Mouse (Mus musculus) adrenal gland, postnatal 25 days (tissue): ENCODE measurements around the gene C1rl. TPM values are rescaled to one million over a fixed set of nuclear protein-coding genes. Genes with fewer than 3 reads are reported as not detected.
"Not testable (repeated sequence)": the region's sequence is repeated elsewhere in the genome, so short reads cannot be mapped to it uniquely, and the experiment has no call there.

Source experiments
- DNase-seq: peaks from one replicate; pipeline ENCODE4 v3.0.0; 2021; ENCODE audit warnings: mixed read lengths
- long read RNA-seq: library from polyadenylated mRNA; stranded (forward); transcript quantifications from one replicate; pipeline ENCODE4 v2.0.0, GENCODE M21; 2021
- total RNA-seq: library from RNA; stranded (reverse); gene quantifications from 2 replicates; pipeline ENCODE4 v1.2.3, GENCODE M21; 2021

Gene C1rl
- total RNA-seq: 13.8 and 17.3 TPM in 2 replicates
- long read RNA-seq, transcript C1rl-201 (6 exons, 3,010 nt): major isoform, 86 of 130 reads
- long read RNA-seq, partial matches to known transcripts: 16 of 130 reads
- long read RNA-seq, other reads (novel, unspliced or antisense): 28 of 130 reads

DNA sequence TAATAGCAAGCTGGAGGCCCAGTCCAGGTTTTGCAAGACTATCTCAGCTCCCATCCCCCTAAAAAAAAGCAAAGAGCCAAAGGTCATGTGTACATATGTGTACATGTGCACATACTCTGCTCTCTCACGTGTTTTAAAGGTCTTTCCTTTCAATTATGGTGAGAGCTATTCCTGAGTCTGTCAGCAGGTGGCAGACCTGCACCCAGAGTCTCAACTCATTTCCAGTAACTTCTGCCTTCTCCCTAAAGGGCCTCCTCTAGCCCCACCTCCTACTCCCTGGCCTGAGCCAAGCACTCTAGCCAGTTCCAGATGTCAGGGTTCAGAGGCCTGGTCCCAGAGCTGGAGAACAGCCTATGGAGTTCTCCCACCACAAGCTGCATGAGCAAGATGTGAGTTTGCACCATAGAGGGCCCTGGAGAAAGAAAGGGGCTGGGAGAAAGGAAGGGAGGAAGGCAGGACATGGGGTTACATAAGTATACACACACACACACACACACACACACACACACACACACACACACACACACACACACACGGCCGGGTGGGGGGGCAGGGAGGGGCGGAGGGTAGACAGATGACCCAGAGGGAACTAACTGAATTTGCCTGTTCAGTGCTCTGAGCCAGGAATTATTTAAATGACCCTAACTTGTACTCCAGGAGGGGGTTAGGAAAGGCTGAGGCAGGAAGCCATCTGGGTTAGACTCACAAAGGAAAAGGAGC lies at the start of gene C1rl:
TSS of gene C1rl (plus strand) at position 272 of the 720 bp plus-strand sequence.
- peak; percentile 76 for DNase-seq

DNA sequence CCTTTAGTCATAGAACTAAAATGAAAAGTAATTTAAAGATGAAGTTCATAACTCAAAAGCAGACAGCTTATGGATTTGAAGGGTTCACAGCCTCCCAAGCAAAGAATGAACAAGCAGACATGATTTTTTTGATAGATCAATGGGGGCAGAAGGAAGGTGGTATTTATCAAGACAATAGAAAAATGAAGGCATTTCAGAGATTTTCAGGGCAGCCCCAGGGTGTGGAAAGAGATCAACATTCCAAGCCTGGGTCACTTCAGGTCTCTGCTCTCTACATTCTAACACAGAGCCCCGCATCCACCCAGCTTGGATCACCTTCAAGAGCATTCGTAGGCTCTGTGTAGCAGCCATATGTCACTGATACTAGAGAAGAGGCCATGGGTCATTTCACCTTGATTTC lies 49.6 kb upstream of the C1rl start:
- DNase-seq: no peak

DNA sequence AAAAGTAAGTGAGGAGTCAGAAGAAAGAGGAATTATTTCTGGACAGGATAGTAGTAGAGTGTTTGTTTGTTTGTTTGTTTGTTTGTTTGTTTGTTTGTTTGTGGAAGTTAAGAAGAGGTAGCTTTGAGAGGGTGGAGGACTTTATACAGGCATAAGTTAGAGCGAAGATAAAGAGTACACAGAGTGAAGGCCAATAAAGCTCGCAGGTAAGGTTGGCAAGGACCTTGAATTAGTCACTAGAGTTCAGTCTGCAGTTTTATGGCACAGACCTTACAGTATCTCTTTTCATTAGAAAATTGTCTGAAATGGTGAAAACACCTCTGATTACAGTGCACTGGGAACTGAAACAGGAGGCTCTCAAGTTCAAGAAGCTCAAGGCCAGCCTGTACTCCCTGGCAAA lies 46.9 kb upstream of the C1rl start:
- DNase-seq: no peak

DNA sequence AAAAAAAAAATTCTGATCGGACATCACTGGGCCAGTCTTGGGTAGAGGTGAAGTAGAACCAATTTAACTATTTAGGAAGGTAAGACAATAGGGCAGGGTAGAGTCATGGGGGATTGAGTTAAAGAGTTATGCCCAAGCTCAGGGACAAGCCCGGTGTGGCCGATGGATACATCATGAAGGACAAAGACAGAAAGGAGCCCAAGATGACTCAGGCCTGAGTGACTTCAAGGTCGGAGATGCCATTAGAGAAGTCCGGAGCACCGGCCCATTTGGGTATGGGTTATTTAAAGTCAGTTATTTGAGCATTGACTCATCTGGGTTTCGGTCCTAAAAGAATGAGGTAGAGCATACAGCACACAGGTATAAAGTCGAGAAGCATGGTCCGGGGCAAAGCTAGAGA lies 46.5 kb upstream of the C1rl start:
- DNase-seq: no peak

DNA sequence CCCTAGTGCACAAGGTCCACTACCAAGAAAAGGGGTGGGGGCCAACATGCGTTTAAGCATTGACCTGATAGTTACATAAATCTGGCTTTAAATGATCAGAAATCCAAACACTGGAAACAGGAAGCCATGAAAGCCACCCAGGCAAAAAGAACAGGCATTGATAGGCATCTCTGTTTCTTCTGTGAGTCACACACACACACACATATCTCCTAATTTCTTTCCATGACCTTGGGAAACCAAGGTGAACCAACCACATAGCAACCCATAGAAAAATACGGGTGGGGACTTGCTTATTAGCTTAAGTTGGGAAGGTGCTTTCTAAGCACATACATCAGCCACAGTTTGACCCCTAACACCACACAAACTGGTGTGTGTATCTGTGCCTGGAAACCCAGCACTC lies 45.6 kb upstream of the C1rl start:
- DNase-seq: no peak

DNA sequence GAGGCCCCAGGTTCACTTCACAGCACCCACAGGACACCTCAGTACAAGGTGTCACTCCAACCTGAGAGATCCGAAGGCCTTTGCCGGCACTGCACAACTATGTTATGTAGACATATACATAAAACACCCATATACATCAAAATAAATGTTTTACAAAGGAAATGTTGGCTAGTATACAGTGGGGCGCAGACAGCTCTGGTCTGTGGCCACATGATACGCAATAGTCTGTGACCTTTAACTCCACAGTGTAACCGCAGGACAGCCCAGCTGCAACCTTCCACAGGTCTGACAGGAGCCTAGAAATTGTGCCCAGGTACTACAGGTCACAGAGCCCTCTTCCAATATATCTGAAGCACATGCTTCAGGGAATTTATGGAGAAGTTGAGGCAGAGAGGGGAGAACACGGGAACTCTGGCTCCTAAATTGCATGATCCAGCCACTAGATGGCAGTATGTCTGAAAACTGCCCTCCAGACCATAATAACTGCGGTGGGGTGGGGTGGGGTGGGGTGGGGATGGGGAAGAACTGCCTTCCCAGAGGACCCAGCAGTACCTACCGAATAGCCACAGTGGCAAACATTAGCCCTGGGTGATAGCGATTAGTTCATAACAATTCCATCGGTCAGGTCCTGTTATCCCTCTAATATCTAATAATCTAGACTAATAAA lies 44.6 kb upstream of the C1rl start:
- no peak for DNase-seq

DNA sequence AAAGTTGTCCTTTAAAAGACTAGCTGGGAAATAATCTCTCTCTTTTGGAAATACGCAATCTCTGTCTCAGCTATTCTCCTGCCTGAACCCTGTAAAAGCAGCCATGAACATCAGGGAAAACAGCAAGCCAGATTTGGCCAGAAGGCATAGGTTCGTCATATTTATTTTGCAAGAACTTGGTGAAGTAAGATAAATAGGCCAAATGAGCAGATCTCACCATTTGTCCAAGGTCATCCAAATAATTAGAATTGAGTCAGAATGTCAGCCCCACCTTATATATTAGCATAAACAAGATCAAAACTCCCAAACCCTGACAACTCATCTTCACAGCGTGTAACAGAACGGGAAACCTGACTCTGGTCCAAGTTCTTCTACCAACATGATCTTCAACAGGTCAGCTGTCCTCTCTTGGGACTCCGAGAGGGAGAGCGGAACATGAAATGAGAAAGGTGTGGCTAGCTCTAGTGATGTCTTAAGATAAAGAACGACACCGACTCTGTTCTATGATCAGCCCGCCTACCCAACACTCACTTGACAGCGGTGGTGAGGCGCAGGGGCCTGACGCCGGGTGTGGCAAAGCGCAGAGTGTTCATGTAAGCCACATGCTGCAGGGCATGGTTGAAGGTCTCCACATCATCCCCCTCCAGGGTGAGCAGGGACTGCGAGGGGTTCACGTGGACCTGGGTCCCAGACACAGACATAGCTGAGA lies 43.8 kb upstream of the C1rl start:
- DNase-seq: no peak

DNA sequence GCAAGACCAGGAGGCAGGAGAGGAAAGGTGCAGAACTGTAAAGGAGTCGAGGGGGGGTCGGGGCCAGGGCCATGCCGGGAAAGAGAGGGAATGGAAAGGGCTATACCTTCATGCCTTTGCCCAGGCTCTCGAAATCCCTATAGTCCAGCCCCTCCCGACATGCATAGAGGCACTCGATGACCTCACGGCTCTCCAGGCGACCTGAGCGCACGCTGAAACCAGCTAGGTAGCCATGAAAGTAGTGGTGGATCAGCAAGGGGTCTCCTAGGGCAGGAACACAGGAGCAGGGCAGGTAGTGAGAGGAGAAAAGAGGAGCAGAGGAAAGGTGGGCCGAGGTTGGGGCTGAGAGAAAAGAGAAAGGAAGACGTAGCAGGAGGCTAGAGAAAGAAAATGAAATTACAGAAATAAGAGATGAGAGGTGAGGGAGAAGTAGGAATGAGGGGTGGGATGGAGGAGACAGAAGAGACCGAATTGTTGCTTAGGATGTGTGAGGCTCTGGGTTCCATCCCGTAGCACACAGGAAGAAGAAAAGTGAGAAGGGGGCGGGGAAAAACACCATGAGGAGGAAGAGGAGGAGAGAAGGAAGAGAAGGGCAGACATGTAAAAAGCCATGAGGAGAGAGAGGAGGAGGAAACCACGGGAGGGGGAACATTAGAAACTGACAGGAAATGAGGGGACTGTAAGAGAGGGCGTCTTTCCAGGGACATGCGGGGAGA lies 43.1 kb upstream of the C1rl start:
- no peak for DNase-seq

DNA sequence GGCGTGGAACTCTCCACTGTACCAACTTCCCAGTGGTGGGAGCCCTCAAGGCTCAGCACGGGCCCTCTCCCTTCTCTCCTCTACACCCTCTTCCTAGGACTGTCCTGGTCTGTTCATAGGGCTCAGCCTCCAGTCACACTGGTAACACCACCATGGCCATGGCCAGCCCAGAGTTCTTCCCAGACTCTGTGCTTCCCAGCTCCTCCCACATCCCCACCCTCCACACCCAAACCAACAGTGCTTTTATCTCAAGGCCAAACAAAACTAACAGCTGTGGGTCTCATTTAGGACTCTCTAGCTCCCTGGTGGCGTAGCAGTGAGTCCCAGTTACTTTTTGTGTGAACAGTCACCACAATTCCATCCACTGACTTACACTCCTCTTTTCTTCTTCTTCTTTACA lies 40.9 kb upstream of the C1rl start:
- DNase-seq: no peak

DNA sequence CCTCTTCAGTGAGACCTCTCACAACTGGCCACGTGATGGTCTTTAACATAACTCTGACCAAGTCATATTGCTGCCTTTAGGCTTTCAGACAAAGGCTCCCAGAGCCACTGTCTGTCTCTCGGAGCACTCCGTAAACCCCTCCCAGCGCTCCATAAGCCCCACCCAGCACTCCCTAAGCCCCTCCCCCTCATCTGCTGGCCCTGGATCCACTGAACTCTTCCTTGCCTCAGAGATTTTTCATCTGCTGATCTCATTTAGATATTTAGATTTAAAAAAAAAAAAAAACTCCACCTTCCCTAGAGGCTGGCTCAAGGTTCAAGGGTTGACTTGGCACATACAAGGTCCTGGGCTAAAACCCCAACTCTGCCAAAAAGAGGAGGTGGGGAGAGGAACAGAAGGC lies 39.2 kb upstream of the C1rl start:
- DNase-seq: no peak

DNA sequence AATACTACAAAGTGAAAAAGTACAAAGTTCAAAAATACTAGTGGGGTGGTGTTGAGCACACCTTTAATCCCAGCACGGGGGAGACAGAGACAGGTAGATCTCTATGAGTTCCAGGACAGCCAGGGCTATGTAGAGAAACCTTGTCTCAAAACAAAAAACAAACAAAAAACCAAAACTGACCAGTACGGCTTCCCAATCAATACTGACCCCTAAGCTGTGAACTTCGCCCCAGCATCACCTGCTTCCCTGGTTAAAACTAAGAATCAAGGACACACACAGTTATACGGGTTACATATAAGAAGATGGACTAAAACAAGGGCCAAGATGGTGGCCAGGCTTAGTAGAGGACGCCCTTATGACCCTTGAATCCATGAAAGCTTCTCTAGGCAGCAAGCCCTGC lies 36.7 kb upstream of the C1rl start:
- no peak for DNase-seq

DNA sequence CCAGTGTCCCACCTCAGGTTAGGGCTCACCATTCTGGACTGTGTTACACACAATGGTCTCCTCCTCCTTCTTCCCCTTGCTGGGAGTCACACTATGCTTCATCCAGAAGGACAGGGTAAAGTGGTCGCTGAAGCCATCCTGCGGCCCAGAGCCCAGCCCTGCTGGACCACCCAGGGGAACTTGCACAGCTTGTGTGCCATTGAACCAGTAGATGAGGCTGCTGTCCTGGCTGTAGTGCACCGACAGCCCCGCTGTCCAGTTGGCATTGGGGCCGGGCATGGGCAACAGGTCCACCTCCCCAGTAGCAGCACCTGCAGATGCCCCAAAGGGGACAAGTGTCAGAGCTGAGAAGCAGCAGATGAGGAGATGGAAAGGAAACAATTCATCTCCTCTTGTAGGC lies 35.1 kb upstream of the C1rl start:
- no peak for DNase-seq

DNA sequence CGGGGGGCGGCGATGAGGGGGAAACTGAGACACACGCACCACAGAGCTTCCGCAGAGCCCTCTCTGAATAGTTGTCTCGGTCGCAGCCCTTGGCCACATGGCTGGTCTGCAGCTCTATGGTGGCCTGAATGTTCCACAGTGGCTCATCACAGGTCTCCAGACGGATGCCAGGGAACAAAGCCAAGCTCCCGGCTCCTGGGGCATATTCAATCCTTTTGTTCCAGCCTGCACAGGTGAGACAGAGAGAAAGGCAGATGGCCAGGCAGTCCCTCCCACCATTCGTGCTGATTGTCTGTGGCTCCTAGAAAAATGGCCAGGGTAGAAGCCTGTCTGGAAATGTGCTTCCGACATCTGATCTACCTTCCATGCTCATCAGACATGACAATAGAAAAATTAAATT lies 34.4 kb upstream of the C1rl start:
- no peak for DNase-seq

DNA sequence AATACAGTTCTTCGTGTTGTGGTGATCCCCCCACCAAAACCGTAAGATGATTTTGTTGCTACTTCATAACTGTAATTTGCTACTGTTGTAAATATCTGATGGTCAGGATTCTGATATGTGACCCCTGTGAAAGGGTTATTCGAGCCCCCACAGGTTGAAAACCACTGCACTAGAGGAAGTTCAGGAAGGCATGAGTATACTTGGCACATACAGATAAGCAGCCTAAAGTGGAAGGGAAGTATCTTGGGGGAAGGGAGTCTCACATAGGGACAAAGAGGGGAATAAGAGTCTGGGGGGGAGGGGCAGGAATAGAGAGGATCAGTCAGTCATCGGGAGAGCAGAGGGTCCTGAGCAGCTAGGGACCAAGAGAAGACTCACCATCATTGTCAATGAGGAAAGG lies 33.5 kb upstream of the C1rl start:
- no peak for DNase-seq

DNA sequence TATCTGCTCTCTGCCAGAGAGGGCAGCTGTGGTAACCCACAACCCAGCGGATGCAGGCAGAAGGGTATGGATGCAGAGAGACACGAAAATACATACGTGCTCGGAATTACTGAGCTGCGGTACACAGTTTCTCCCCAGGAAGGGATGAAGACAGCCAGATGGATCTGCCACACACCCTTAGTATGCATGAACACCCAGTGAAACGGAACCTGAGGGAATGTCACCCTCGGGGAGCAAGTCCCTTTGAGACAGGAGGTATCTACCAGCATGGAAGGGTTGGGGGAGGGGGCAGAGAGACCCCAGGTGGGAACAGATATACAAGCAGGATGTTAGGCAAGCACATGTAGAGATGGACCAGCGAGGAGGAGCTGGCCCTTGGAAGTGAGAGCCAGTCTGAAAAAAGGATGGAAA lies 29.0 kb upstream of the C1rl start:
- no peak for DNase-seq

DNA sequence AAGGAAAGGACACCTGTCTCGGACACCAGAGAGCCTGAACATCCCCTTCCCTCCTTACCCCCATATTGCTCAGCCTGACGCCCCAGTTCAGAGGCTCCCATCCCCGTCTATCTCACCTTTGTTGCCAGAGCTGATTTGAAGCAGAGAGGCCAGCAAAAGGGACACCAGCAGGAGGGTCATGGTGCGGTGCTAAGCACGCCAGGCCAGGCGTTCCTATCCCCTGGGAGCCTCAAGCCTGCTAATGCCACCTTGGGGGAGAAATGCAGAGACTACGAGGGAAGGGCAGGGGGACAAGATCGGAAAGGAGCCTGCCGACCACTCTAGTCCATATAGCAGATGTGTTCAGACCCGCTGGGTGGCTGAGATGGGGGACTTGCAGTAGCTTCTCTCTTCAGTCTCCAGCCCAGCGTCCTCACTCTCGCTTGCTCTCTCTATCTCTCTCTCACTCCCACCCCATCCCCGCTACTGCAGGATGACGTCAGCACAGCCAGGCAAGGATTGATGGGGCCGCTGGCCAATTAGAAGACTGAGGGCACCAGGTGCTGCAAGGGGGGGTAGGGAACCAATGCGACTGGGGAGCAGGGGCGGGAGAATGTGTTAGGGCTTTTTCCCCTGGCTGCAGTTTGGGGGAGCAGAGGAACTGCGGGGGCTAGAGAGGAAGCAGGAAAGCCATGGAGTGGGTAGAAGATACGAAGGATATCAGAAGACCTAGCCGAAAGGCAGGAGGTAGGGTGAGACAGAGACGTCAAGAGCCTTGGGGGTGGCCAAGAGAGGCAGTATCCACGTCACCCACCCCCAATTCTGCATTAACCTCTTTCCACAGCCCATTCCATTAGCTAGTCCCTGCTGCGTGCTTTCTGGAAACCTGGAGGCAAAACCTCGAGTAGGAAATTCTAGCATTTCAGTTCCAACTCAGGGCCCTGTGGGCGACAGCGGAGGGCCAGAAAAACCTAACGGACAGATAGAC lies 28.3 kb upstream of the C1rl start, which contains the start of gene Clstn3:
TSS of gene Clstn3 (minus strand) at position 490 of the 967 bp plus-strand sequence.
- DNase-seq: peak; percentile 87

DNA sequence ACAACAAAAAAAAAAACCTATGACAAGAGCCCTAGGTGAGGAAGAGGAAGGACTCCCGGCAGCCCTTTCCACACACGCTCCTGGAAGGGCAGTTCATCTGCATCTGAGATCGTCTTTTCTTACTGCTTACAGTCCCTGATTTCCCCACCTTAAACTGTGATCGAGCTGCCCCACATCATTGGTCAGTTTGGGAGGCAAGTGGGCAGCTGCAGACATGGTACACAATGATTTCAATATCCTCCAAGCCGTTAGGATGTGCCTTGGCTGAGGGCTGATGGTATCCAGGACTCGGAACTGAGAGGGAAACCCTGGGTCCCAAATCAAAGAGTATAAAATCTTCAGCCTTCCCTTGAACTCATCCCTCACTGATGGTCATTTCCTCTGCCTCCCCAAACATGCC lies 27.6 kb upstream of the C1rl start:
- no peak for DNase-seq

DNA sequence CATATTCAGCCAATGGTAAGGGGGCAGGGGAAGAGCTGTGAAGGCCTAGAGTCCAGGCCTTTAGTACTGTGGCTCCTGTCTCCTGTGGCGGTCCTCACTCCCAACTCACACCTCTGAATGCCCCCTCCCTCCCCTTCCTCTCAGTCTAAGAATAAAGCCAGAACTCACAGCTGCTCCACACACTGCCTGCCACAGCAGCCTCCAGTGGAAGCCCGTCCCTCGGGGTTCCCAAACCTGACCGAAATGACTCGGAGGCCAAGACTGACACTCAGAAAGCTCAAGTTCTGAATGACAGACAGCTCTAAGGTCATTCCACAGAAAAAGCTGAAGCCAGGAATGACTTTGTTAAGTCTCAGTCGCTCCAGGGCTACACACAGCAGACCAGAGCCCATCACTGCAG lies 27.2 kb upstream of the C1rl start:
- DNase-seq: no peak

DNA sequence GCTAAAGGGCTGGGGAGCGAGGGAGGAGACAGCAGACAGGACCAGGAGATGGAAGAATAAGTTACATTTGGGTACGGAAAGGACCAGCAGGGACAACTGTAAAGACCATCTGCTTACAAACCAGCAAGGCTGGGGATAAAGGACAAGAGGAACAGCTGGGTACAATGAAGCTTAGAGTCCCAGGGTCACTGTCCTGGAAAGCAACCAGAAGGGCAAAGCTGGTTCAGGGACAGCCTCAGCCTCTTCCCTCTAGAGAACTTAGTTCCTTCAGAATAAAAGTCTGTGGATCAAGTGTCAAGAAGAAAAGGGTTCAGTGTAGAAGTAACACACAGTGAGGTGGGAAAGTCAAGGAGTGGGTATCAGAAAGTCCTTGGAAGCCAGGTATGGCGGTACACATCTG lies 21.8 kb upstream of the C1rl start:
- DNase-seq: no peak

DNA sequence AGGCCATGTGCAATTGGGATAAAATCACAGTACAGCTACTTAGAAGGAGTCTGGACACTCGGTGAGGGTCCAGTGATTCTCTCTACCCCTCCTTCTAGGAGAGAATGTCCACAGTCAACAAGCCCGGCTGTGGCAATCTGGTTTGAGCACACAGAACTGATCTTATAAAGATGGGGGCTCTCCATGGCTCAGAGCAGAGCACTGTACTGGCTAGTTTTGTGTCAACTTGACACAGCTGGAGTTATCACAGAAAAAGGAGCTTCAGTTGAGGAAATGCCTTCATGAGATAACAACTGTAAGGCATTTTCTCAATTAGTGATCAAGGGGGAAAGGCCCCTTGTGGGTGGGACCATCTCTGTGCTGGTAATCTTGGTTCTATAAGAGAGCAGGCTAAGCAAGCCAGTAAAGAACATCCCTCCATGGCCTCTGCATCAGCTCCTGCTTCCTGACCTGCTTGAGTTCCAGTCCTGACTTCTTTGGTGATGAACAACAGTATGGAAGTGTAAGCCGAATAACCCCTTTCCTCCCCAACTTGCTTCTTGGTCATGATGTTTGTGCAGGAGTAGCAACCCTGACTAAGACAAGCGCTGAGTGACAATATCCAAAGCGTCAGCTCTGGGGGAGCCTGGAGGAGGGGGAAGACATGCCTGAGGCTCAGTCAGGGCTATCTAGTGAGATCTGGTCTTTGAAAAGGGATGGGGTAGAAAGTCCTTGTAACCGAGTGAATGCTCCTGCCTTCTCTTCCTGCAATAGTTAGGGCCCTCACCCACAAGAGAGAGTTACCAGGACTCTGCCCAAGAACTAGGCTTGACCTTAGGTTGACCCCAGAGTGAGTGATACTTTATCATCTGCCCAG lies 20.9 kb upstream of the C1rl start:
- DNase-seq: not testable (repeated sequence)
